Mouse (Mus musculus) kidney, embryonic 15.5 days (tissue): ENCODE data around the gene Cavin1. TPM values are rescaled to one million over a fixed set of nuclear protein-coding genes. Genes with fewer than 3 reads are reported as not detected.

Source experiments
- ATAC-seq: fragments of 200-750 bp; cut with Nextera tagmentation; replicated peaks from 2 replicates; pipeline ENCODE4 v1.8.0; 2017; ENCODE audit warnings: moderate TSS enrichment; ENCODE audit not compliant: low FRiP score
- H3K27ac ChIP-seq: fragments of 300-500 bp; sonication (generic); 2 replicates; pipeline ENCODE4 v1.5.1; 2015; ENCODE audit warnings: mild to moderate bottlenecking, inconsistent platforms
- H3K27me3 ChIP-seq: fragments of 300-500 bp; sonication (generic); 2 replicates; pipeline ENCODE4 v1.6.1; 2015; ENCODE audit warnings: inconsistent platforms
- H3K36me3 ChIP-seq: fragments of 300-500 bp; sonication (generic); 2 replicates; pipeline ENCODE4 v1.6.1; 2015; ENCODE audit warnings: inconsistent platforms
- H3K4me1 ChIP-seq: fragments of 300-500 bp; sonication (generic); 2 replicates; pipeline ENCODE4 v1.6.1; 2015; ENCODE audit warnings: inconsistent platforms
- H3K4me2 ChIP-seq: fragments of 300-500 bp; sonication (generic); 2 replicates; pipeline ENCODE4 v1.6.1; 2015; ENCODE audit warnings: moderate library complexity, mild to moderate bottlenecking, inconsistent platforms
- H3K4me3 ChIP-seq: fragments of 300-500 bp; sonication (generic); replicated peaks from 2 replicates; pipeline ENCODE4 v1.5.1; 2015; ENCODE audit warnings: mild to moderate bottlenecking, inconsistent platforms
- H3K9ac ChIP-seq: fragments of 300-500 bp; sonication (generic); 2 replicates; pipeline ENCODE4 v1.6.1; 2015; ENCODE audit warnings: mild to moderate bottlenecking, inconsistent platforms
- H3K9me3 ChIP-seq: fragments of 300-500 bp; sonication (generic); replicated peaks from 2 replicates; pipeline ENCODE4 v1.6.1; 2016; ENCODE audit warnings: inconsistent platforms
- WGBS: fragments of 180-500 bp; shearing (Covaris S2); methylation state at CpG from one replicate; pipeline ENCODE4 v1.1.7; 2015; ENCODE audit warnings: mixed read lengths; 5-methylcytosine and 5-hydroxymethylcytosine counted together
- polyA plus RNA-seq: library from polyadenylated mRNA; unstranded; fragments of >200 nt; fragmentation: Nextera tagmentation; extraction: Ambion mirVana; gene quantifications from 2 replicates; pipeline ENCODE4 v1.2.1, GENCODE M21; 2015

The Cavin1 gene
- polyA plus RNA-seq, 1 experiment from 2014 or later = 150 TPM

DNA sequence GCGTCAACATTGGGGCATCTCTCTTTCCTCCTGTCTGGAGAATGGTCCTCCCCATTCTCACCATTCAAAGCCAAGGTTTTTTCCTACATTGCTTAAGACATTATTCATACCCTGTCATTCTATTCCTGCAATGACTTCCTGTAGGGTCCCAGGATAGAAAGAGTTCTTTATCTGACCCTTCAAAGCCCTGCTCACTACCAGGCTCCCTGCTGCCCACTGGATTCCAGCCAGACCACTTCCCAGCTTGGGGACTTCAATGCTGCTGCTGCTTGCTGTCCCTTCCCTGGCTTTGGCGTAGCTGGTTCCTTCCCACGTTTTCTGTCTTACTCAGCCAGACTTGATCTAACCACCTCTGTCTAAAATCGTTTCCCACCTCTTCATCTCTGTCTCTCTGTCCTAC lies 23.8 kb downstream of the Cavin1 start:
- Histone ChIP-seq H3K27ac (0 out of 2 replicates have a peak overlapping the region, but pooled peaks have one; percentile 6), H3K9ac (no peak overlapping the region), H3K36me3 (no peaks in the 10 kb centered on the region), H3K27me3 (no peaks in the 10 kb centered on the region), H3K4me1 (0 out of 2 replicates have a peak, but pooled peaks cover 3% of the 10 kb centered on the region), H3K4me3 (no peak overlapping the region), H3K9me3 (0 out of 2 replicates have a peak, but pooled peaks cover 4% of the 10 kb centered on the region), H3K4me2 (no peak overlapping the region)
- WGBS = 41% methylated on average over 4 of the region's 4 CpGs
- no peak for ATAC-seq

DNA sequence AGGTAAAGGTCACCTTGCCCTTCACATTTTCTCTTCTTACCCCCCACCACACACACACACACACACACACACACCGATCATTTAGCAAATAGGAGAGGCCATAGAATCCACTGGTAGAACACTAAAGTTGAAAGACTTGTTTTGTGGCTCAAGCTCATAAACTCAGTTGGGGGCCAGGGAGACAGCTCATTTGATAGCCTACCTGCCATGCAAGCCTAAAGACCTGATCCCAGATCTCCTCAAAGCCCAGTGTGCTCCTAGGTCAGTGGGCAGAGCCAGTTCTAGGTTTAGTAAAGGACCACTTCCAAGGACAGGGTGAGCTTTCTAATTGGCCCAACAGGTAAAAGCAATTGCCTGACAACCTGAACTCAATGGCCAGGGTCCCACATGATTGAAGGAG lies 28.3 kb downstream of the Cavin1 start:
- no peak overlapping the region for H3K9ac ChIP-seq
- H3K27me3 ChIP-seq = no peaks in the 10 kb centered on the region
- WGBS = 59% methylated on average over 1 of the region's 1 CpGs
- ATAC-seq = no peak
- no peak overlapping the region for H3K27ac ChIP-seq
- peaks cover 21% of the 10 kb centered on the region for H3K4me1 ChIP-seq
- no peak overlapping the region for H3K4me3 ChIP-seq
- H3K4me2 ChIP-seq = no peak overlapping the region
- 0 out of 2 replicates have a peak, but pooled peaks cover 4% of the 10 kb centered on the region for H3K9me3 ChIP-seq
- no peaks in the 10 kb centered on the region for H3K36me3 ChIP-seq

DNA sequence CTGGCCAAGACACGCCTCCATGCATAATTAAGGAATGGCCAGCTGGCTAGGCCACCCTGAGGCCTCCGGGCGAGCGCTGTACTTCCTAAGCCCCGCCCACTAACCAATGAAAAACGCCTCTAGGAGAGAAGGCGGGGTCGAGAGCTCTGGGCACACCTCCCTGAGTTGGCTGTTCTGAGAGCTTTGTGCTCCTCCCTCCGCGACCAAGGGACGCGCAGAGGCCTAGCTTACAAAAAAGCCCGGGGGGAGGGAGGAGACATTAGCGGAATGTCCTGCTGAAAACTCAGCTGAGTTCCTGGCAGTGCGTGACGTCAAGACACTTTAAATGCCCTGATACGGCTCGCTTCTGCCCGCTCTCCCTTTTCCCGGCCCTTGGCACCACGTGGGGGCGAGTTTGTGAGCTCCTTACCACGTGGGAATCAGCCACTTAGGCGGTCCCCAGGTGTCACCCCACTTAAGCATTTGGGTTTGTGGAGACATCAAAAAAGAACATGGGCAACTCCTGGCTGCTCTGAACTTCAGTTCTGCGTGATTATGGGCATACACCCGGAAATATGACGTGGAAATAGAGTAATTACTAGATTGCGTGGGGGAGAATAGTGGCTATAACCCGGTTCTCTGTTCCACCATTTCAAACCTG lies 31.1 kb downstream of the Cavin1 start, which contains the start of gene Stat3:
Gene Stat3 (minus strand): TSS at position 29 of the 640 bp plus-strand sequence.
- Histone ChIP-seq H3K4me2 (peak within 1 kb of the TSS; percentile 79), H3K9ac (peak within 1 kb of the TSS; percentile 77), H3K4me1 (peaks cover 24% of the 10 kb centered on the region), H3K4me3 (peak within 1 kb of the TSS; percentile 78), H3K27ac (peak within 1 kb of the TSS; percentile 84), H3K27me3 (no peaks in the 10 kb centered on the region), H3K9me3 (no peaks in the 10 kb centered on the region), H3K36me3 (no peaks in the 10 kb centered on the region)
- under 1% methylated on average over 29 of the region's 29 CpGs for WGBS
- ATAC-seq = peak; percentile 95

DNA sequence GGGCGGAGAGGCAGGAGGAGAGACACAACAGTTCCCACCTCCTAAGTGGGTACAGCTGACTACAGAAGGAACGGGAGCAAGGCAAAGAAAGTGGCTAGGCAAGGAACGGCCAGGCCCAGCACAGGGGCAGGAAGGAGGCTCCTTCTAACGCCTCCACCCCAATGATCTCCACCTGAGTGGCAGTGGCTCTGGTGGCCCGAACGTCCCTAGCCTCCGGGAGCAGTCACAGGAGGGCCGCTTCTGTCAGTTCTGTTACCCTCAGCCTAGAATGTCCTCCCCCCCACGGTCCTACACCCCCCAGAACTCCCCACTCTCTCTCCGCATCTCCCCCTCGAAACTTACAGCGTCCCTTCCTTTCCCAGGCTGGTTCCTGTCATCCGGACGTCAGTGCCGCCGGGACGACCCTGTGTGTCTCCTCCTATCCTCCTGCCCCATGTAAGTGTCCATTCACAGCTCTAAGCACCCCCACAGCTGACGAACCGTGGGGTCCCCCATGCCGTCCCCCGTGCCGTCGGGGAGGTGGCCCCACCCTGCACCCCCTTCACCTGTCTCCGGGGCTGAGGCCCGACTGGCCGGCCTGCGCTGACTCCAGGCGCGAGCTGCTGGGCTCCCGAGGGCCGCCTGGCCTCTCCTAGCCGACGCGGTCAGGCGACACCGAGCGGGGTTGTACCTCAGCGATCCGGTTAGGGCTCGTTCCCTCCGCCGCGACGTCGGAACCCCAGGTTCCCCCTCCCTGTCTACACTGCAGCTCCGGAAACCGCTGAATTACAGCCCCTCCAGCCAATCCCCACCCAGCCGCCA lies 31.8 kb downstream of the Cavin1 start:
- no peaks in the 10 kb centered on the region for H3K9me3 ChIP-seq
- under 1% methylated on average over 47 of the region's 48 CpGs for WGBS

DNA sequence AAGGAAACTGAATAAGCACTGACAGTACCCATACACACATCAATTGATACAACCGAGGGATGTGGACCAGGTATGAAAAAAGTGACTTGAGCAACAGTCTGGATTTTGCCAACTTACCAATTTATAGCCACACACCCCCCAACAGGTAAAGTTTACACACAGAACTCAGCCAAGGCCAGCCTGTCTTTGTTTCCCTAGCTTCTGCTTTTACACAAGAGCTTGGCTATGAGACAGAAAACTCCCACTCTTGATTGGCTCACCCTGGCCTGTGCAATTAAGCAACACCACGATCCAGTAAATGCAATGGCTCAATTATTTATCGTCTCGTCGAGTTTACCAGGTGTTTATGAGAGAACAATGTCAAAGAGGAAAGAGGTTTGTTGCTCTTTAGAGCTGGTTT lies 32.6 kb downstream of the Cavin1 start:
- Histone ChIP-seq H3K9me3 (no peaks in the 10 kb centered on the region), H3K27me3 (no peaks in the 10 kb centered on the region), H3K4me2 (peak overlapping the region; percentile 79), H3K27ac (peak overlapping the region; percentile 33; the same call in 1 of the 2 replicates), H3K36me3 (no peaks in the 10 kb centered on the region), H3K4me1 (peaks cover 24% of the 10 kb centered on the region), H3K4me3 (peak overlapping the region; percentile 78), H3K9ac (0 out of 2 replicates have a peak overlapping the region, but pooled peaks have one; percentile 77)
- ATAC-seq = no peak
- 14% methylated on average over 5 of the region's 5 CpGs for WGBS

More for the DNA sequence above, 31.8 kb downstream of the Cavin1 start:
- H3K27ac ChIP-seq = peak overlapping the region; percentile 84
- no peaks in the 10 kb centered on the region for H3K27me3 ChIP-seq
- ATAC-seq = peak; percentile 100
- H3K4me3 ChIP-seq = peak overlapping the region; percentile 78
- no peaks in the 10 kb centered on the region for H3K36me3 ChIP-seq
- peak overlapping the region; percentile 77 for H3K9ac ChIP-seq
- peaks cover 24% of the 10 kb centered on the region for H3K4me1 ChIP-seq
- peak overlapping the region; percentile 79 for H3K4me2 ChIP-seq

DNA sequence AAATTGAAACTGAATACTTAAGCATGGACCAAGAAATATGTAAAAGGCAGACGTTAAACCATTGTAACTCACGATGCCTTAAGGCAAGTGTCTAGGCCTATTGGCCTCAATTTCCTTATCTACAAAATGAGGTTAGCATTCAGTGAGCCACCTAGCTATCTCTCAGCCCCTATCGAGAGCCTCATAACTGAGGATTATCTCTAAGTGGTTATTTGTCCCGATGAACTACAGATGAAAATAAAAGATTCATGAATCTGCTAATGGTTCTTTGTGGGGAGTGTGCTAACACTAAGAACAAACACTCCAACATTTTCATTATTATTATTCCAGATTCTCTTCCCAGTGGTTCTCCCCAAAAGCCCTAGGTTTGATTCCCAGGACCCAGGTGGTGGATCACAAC lies 33.4 kb downstream of the Cavin1 start:
- Histone ChIP-seq H3K36me3 (0 out of 2 replicates have a peak, but pooled peaks cover 4% of the 10 kb centered on the region), H3K4me3 (no peak overlapping the region), H3K4me1 (peaks cover 24% of the 10 kb centered on the region), H3K9me3 (no peaks in the 10 kb centered on the region), H3K9ac (no peak overlapping the region), H3K27ac (no peak overlapping the region), H3K4me2 (no peak overlapping the region), H3K27me3 (no peaks in the 10 kb centered on the region)
- no peak for ATAC-seq
- WGBS = 82% methylated on average over 4 of the region's 4 CpGs

DNA sequence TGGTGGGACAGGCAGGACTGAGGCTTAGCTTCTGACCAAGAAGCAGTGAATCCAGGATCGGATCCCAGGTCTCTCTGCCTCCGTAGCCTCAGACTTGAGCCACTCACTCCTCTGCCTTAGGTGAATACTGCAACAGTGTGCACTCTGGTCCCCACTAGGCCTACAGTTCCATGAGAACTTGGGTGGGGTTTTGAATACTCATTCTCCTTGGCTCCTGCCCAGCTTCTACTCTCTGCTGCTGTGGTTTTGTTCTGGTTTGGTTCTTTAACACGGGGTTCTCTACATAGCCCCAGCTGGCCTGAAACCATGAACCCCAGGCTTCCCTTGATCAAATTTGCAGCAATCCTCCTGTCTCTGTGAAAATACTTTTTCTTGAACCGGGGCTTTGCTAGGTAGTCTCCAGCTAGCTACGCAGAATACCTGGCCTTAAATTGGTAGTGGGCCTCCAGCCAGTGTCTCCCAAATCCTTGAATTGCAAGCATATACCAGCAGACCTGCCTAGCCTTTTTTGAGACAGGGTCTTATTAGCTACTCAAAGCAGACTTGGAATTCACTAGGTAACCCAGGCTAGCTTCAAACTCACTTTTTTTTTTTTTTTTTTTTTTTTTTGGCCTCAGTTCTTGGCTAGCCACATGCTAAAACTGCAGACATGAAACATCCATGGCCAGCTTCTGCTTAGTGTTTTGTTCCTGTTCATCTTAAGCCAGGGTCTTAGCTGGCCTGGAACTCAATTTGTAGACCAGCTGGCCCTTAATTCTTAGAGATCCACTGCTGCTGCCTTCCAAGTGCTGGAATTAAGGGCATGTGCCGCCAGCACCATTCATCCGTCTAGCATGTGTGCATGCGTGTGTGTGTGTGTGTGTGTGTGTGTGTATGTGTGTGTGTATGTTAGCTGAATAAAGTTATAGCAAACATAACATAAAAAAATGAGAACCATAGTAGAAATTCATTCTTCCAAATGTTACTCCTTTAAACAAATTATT lies 35.0 kb downstream of the Cavin1 start:
- H3K27me3 ChIP-seq = no peaks in the 10 kb centered on the region
- no peak overlapping the region for H3K27ac ChIP-seq
- peaks cover 39% of the 10 kb centered on the region for H3K4me1 ChIP-seq
- H3K9me3 ChIP-seq = no peaks in the 10 kb centered on the region
- no peak overlapping the region for H3K4me3 ChIP-seq
- WGBS = 93% methylated on average over 8 of the region's 8 CpGs
- H3K9ac ChIP-seq = no peak overlapping the region
- ATAC-seq = no peak
- 0 out of 2 replicates have a peak, but pooled peaks cover 4% of the 10 kb centered on the region for H3K36me3 ChIP-seq
- no peak overlapping the region for H3K4me2 ChIP-seq

DNA sequence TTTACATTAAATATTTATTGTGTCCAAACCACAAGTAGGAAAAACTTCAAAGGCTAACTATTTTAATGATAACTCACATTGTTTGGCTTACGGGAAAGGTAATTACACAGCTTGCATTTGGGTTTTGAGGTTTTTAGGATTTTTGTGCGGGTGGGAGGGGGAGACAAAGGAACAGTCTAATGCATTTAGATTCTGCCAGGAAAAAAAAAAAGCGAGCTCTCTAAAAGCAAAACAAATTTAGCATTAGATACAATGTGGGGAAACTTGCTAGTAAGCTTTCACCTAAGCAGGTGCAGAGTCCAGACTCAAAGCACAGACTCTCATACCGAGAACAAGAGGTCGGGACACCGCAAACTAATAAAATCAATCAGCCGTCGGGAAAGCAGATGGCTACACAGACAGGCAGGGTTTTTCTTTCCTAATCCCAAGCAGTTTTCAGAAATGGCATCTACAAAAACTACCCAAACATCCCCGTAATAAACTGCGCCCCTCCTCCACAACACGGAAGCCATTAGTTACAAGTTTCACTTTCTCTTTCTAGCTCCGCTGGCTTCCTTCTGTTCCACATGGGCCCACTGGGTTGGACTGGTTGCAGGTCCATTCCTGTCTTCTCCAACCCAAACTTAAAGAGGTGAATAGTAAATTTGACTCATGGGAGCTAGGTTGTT lies 39.3 kb downstream of the Cavin1 start:
- peak overlapping the region; percentile 32 for H3K4me3 ChIP-seq
- no peak overlapping the region for H3K9ac ChIP-seq
- 0 out of 2 replicates have a peak overlapping the region, but pooled peaks have one; percentile 9 for H3K27ac ChIP-seq
- H3K27me3 ChIP-seq = no peaks in the 10 kb centered on the region
- WGBS = 34% methylated on average over 12 of the region's 12 CpGs
- 0 out of 2 replicates have a peak, but pooled peaks cover 4% of the 10 kb centered on the region for H3K36me3 ChIP-seq
- no peak for ATAC-seq
- no peaks in the 10 kb centered on the region for H3K9me3 ChIP-seq
- H3K4me2 ChIP-seq = peak overlapping the region; percentile 46
- H3K4me1 ChIP-seq = peaks cover 21% of the 10 kb centered on the region

DNA sequence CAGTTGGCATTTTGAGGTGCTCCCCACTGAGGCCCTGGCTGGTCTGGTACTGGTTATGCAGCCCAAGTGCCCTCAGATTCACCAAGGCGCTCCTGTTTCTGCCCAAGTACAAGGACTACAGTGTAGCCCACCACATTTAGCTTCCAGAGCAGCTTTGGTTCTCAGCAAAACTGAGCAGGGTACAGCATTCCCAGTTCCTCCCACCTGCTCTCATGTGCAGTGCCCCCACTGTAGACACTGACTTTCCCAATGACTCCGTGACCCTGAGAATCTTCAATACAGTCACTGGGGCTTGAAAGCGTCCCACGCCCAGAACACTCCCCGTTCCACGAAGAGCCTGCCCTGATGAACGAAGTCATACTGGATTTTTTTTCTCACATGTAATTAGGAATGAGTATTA lies 40.1 kb downstream of the Cavin1 start:
- Histone ChIP-seq H3K9me3 (no peaks in the 10 kb centered on the region), H3K36me3 (0 out of 2 replicates have a peak, but pooled peaks cover 4% of the 10 kb centered on the region), H3K4me3 (no peak overlapping the region), H3K27ac (no peak overlapping the region), H3K4me2 (no peak overlapping the region; the same call in 1 of the 2 replicates), H3K4me1 (peaks cover 21% of the 10 kb centered on the region), H3K9ac (no peak overlapping the region), H3K27me3 (no peaks in the 10 kb centered on the region)
- WGBS = 55% methylated on average over 7 of the region's 7 CpGs
- no peak for ATAC-seq

DNA sequence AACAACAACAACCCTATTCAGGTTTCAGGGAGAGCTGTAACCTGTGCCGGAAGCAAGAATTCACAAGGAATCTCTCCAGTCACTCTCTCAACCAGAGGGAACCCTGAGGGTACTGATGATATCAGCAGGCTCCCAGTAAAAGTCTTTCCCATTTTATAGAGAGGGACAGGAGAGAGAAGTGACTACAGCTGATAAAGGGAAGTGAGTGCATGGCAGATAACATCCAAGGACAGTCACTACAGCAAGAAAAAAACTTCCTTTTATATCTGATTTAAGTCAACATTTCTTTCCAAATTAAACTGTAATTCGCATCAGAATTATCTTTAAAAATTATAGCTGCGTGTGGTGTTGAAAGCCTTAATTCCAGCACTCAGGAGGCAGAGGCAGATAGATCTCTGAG lies 43.3 kb downstream of the Cavin1 start:
- ATAC-seq = no peak
- Histone ChIP-seq H3K4me2 (no peak overlapping the region), H3K9me3 (no peaks in the 10 kb centered on the region), H3K27ac (no peak overlapping the region), H3K36me3 (no peaks in the 10 kb centered on the region), H3K27me3 (no peaks in the 10 kb centered on the region), H3K9ac (no peak overlapping the region), H3K4me1 (peaks cover 21% of the 10 kb centered on the region), H3K4me3 (no peak overlapping the region)
- 83% methylated on average over 3 of the region's 3 CpGs for WGBS

DNA sequence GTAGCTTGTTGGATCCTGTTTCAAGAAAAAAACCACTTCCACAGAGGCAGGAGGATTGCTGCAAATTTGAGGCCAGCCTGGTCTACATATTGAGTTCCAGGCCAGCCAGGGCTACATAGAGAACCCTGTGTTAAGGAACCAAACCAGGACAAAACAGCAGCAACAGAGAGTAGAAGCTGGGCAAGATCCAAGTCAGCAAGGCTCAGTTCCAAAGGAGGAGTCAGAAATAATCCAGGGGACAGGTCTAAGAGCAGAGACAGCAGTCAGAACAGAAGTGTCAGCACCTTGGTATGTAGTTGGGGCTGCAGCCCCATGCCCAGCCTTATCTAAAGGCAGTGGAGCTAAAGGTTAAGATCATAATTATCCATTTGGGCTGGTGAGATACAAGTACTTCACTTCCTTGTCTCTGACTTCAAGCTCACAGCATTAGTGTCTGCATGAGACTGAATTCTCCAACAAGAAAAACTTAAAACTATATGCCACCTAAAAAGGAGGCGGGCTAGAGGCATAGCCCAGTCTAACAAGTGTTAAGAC lies 46.2 kb downstream of the Cavin1 start:
- H3K36me3 ChIP-seq = no peaks in the 10 kb centered on the region
- no peak overlapping the region for H3K4me2 ChIP-seq
- H3K9me3 ChIP-seq = no peaks in the 10 kb centered on the region
- no peaks in the 10 kb centered on the region for H3K4me1 ChIP-seq
- H3K27me3 ChIP-seq = no peaks in the 10 kb centered on the region
- 93% methylated on average over 1 of the region's 1 CpGs for WGBS
- ATAC-seq = no peak
- no peak overlapping the region for H3K27ac ChIP-seq
- H3K4me3 ChIP-seq = no peak overlapping the region
- H3K9ac ChIP-seq = no peak overlapping the region
